Mouse (Mus musculus) large intestine, adult 2 months (tissue): ENCODE results near the gene Mnat1. TPM values are rescaled to one million over a fixed set of nuclear protein-coding genes. Genes with fewer than 3 reads are reported as not detected.
A peak's percentile ranks its signal among the peaks of the same experiment; 100 is the strongest.

ENCODE experiments used
- DNase-seq: peaks from one replicate; pipeline ENCODE4 v3.0.0-alpha.2; 2012; ENCODE audit warnings: low read depth, low spot score
- WGBS: fragments of 180-500 bp; shearing (Covaris S2); methylation state at CpG from one replicate; pipeline ENCODE4 v1.1.7; 2018; 5-methylcytosine and 5-hydroxymethylcytosine counted together
- polyA plus RNA-seq: library from polyadenylated mRNA; depleted of rRNA; stranded (reverse); fragments of >200 nt; gene quantifications from 2 replicates; pipeline ENCODE4 v1.2.3, GENCODE M21; 2012

The Mnat1 gene
- polyA plus RNA-seq, 1 experiment: 3.8 TPM

DNA sequence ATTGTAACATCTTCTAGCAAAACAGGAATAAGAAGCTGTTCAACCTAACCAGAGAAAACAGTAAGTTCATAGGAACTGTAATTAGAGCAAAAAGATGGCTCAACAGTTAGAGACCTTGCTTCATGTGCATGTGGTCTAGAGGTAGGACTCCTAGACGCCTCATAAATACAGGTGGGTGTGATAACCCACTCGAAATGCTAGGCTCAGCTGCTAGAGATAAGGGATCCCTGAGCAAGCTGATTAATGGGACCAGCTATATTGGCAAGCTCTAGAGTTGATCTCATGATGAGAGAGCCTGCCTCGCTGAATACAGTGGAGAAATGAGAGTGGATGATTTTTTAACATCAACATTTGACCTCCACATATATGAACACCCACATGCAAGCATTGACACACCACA is 97.7 kb downstream of the Mnat1 start:
- WGBS: 89% methylated on average over 3 of the region's 3 CpGs
- DNase-seq: no peak

DNA sequence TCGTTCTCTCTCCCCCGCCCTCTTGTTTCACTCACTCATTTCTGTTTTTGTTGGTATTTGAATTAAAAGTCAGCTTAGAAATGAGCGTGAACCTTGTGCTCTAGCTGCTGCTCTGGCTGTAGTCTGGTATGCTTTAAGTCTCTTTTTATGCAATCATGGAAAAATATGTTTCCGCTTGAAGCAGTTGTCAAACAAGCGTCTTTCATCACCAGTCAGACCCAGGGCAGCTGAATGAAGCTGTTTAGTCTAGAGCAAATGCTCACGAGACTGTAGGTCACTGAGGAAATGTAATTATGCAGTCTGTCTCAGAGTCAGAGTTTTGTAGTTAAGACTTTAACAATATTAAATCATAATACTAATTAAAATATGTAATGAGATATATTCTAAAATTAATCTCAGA is 100.4 kb downstream of the Mnat1 start:
- WGBS: 71% methylated on average over 6 of the region's 6 CpGs
- no peak for DNase-seq

DNA sequence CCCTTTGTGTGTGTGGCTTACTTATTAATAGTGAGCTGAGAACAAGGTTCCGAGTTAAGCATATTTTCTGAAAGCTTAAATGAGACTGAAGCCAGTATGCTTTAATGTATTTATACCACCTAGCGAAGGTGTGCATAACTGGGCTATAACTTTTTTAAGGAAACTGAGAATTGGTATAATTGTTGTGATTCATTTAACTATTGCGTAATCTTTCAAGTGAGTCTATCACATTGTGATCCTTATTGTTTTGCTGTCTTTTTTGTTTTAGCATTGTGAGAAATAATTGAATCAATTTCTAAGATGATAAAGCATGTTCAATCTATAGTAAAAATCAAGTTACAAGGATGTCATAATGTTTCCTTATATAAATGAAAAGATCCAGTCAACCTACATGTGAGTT is 104.9 kb downstream of the Mnat1 start:
- DNase-seq: no peak
- 93% methylated on average over 3 of the region's 3 CpGs for WGBS

DNA sequence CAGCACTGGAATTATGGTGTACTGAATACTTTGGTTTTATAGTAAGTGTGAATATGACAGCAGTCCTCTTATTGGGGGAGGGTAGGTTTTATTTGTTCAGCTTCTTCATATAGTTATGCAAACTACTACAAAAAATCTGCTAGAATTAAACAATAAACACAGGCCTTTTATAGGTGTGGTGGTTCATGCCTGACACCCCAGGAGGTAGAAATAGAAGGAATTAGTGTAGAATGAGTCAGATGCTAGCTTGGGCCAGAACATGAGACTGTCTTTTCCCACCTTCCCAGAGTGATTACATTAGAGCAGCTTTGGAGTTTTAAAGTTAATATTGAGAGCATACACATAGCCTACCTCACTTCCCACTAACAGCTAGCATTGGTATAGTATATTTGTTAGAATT is 106.7 kb downstream of the Mnat1 start:
- no peak for DNase-seq

DNA sequence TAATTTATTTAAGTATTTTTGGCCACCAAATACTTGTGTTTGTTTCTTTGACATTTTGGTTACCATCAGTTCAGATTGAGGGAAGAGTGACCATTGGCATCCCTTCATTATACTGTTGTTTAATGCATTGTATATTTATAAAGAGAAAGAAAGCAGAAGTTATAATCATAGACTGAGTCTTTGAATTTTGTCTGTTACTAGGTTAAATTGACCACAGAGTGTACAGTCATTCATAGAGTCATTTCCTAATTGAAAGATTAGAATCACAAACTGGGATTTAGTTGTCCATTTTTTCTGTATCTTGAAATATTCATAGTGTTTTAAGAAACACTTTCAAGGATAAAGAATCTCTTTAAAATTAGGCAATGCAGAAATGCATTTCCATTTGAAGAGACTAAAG is 108.0 kb downstream of the Mnat1 start:
- no peak for DNase-seq

DNA sequence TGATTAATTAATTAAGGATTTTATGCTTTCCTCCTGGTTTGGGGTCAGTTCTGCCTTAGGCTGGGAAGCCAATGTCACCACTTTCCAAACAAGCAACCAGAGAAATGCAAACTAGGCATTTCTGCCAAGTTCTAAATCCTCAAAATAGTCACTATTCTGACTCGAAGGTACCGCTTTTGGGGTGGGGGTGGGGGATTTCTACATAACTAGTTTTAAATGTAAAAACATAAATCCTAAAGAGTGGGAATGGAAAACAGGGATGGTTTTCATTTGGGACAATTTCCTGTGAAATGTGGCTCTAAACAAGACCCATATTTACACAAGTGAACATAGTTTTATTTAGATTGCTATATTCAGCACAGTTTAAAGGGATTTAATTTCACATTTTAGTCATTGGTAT is 109.1 kb downstream of the Mnat1 start:
- 64% methylated on average over 2 of the region's 2 CpGs for WGBS
- no peak for DNase-seq

DNA sequence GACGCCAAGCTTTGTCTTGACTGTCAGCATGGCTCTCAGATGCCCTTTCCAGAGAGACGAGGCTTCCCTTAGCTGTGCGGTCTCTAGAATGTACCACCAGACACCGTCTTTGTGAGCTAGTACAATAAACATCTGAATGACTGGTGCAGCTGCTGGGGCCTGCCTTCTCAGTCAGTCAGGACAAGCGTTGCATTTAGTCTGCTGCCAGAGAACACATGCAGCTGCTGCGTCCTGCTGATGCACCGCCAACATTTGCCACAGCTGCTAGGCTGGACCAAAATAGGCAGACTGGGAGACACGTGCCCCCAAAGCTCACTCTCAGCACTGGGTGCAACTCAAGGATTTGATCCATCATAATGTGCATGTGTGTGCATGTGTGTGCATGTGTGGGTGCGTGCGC is 118.4 kb downstream of the Mnat1 start:
- no peak for DNase-seq
- 76% methylated on average over 10 of the region's 10 CpGs for WGBS

DNA sequence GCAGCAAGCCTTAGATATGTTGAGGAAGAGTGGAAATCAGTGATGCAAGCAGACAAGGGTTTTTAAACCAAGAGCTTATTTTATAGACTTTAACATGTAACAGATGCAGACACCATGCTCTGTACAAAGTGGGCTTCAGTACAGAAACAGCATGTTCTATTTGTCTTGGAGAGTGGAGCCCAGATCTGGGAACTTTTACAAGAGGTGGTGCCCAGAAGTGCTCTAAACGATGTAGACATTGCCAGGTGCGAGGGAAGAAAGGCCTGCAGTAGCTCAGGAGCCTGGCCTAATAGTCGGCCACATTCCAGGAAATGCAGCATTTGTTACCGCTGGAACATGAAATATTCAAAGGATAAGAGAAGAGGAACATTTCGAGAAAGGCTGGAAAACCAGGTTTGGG is 122.2 kb downstream of the Mnat1 start:
- WGBS: 49% methylated on average over 5 of the region's 5 CpGs

DNA sequence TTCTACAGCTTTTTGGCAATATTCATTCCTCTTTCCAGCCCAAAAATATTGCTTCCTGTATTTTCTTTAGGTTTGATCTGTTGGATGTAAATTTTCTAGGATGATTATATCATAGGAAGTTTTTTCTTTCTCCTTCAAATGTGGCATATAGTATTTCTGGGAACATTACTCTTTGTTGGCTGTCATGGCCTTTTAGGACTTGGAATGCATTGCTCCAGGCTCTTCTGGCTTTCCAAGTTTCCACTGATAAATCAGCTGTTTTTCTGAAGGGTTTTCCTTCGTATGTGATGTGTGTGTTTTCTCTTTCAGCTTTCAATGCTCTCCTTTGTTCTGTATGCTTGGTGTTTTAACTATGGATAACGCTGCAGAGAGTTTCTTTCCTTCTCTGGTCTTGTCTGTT is 131.5 kb downstream of the Mnat1 start:
- no peak for DNase-seq
- WGBS: 70% methylated on average over 2 of the region's 2 CpGs

More for the DNA sequence above, 122.2 kb downstream of the Mnat1 start:
- no peak for DNase-seq

DNA sequence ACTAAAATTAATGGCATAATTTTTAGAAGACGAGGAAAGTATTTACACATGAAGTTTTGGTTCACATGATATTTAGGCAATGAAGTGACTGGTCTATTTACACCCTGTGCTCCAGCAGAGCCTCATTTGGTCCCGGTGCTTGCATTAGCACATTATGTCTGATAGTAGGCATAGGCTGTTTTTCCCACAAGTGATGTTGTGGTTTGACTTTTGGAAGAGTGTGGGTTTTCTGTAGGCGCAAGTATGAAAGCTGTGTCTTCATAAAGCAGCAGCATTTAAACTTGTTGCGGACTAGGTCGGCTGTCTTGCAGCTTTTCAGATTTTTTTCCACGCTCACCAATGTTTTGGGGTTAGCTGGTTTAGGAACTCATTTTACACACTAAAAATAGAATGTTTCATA is 135.8 kb downstream of the Mnat1 start:
- DNase-seq: no peak
- 91% methylated on average over 6 of the region's 6 CpGs for WGBS

DNA sequence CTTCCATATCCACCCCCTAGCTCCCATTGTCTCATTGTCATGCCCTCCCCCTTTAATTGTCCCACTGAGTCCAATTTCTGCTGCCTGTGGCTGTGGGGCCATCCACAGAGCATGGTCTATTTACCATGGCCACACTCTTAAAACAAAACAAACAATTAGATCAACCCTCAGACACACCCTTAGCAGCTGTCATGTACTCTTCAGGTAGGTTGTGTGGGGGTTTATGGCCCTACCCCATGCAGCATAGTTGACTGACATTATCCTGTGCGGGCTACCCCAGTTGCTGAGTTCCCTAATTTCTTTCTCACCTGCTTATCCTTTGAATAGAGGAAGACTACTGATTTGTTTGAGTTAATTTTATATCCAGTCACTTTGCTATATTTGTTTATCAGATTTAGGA is 136.8 kb downstream of the Mnat1 start:
- 65% methylated on average over 1 of the region's 1 CpGs for WGBS
- no peak for DNase-seq

DNA sequence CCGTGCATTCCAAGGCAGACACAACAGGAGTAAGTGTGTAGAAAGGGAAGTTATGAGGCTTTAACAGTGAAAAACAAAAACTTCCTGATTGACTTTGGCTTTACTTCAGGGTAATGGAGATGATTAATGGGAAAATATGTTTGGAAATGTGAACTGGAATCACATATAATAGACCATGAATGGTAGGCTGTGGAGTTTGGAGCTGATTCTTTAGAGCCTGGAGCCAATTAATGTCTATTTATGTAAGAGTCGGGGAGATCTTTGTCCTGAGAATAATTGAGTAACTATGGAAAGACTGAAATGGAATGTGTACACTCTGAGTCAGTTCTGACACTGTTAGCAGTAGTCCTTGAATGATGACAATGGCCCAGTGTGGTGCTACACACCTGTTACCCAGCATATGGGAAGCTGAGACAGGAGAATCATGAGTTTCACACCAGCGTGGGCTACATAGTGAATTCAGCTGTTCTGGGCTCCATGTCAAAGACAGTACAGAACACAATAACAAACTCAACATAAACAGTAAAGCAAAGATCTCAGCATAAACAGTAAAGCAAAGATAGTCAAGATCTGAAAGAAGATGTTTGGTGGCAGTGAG is 142.0 kb downstream of the Mnat1 start:
- 65% methylated on average over 3 of the region's 3 CpGs for WGBS
- DNase-seq: no peak

DNA sequence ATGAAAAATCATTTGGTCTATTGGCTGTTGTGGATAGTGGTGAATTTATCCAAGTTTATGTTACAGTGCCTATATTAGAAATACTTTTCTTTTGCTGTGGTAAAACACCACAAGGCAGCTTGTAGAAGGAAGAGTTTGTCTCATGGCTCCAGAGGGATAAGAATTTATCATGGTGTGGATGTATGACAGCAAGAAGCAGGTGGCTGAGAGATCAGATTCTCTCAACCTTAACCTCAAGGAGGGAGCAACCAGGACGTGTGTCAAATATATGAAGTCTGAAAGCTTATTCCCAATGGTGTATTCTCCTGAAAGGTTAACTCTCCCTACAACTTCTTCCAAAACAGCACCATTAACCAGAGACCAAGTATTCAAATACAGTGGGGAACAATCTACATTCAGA is 143.1 kb downstream of the Mnat1 start:
- no peak for DNase-seq
- 85% methylated on average over 1 of the region's 1 CpGs for WGBS

DNA sequence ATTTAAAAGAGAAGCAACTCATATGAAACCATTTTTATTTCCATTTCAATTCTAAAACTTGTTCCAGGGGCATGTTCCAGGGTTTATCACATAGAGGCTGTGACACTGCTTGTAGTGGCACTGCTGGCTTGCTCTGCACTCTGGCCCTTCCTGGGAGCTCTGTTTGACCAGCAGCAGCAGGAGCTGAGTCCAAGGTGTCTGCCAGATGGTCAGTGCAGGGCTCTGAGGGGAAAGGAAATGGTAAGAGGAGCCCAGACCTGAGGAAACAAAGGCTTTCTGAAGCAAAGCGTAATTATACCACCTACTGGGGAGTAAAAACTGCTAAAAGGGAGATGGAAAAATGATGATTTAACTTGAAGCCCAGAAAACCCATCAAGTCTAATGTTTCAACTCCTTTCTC is 145.0 kb downstream of the Mnat1 start:
- DNase-seq: no peak
- 94% methylated on average over 1 of the region's 1 CpGs for WGBS

DNA sequence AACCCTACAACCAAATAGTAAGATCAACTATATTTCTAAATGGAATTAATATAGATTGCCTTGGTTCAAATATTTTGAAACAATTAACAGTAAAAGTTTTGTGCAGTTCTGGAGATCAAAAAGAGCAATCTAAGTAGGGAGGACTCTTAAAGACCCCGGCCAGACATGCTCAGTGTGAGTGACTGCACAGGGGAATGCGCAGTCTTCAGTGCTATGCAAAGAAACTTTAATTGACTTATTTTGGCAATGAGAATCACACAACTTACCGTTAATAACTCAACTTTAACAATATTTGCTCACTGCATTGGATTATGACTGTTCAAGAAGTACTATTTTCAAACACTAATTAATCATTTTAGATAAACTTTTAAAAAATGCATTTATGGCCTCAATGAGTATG is 146.0 kb downstream of the Mnat1 start:
- DNase-seq: no peak
- WGBS: 73% methylated on average over 3 of the region's 3 CpGs

DNA sequence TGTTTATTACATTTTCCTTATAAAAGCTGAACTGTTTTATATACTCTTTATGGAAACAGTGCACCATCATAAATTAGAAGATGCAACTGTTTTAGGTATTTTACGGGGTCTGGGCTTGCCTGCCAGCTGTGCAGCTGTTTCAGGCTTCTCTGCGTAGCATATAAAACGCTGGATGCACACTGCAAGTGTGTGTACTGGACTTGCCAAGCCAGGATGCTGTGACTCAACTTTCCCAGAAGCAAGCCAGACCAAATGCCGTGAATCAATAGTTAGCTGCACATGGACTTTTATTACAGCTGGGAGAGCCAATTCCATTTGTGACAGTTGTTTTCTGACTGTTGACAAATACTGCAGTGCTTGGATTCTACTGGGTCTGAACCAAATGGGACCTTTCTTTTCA is 146.4 kb downstream of the Mnat1 start:
- 54% methylated on average over 4 of the region's 4 CpGs for WGBS
- DNase-seq: no peak

DNA sequence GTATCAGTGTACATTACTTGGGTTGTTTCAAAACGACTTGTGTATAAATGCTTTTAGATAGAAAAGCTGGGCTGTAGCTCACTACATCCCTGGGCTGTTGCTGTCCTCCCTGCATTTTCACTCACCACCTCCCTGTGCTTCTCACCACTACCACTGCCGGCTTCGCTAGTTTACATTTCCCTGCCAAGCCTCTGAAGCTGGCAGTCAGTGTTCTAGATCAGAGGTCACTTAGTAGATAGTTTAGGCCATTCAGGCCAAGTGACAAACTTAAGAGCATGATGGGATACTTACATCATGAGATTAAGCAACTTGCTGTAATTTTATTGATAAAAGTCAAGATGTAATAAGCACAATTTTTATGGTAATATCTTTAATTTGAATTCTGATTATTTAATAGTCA is 151.4 kb downstream of the Mnat1 start:
- DNase-seq: no peak

DNA sequence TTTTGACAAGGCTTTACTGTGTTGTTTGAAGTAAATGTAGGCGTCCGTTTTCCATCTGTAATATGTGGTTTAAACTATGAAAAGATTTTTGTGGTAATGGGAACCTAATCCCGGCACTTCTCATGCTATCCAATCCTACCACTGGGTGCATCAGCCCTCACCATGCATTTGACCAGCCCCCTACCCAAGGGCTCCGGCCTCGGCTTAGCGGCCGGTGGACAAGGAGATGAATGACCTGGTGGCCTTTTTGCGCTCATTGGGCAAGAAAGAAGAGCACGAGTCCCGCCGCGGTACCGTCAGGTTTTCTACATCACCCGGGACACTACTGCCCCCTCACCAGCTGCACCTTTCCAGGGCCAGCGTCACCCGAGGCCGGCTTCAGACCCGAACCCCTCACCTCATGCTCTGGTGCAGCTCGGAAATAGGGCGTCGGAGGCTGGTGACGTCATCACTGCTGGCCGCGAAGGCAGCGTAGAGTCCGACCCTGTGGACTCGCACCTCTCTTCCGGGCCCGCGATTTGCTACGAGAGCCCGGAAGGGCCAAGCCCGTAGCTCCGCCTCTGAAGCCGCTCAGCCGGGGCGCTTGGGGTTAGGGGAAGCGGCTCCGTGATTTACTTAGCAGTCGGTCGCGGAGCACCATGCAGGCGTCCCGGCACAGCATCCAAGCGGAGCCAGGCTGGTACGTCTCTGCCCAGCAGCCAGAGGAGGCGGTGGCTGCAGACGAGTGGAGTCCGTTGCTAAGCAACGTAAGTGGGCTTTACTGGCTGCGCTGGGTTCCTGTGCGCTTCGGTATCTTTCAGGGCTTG is 163.0 kb downstream of the Mnat1 start, which contains the start of the genes Trmt5 and Slc38a6:
TSS of gene Trmt5 (minus strand) at position 424 of the 806 bp plus-strand sequence.
TSS of gene Slc38a6 (plus strand) at position 493 of the 806 bp plus-strand sequence.
- DNase-seq: peak; percentile 79
- whole genome bisulfite sequencing: under 1% methylated on average over 53 of the region's 53 CpGs

More for the DNA sequence above, 151.4 kb downstream of the Mnat1 start:
- 77% methylated on average over 3 of the region's 3 CpGs for WGBS

DNA sequence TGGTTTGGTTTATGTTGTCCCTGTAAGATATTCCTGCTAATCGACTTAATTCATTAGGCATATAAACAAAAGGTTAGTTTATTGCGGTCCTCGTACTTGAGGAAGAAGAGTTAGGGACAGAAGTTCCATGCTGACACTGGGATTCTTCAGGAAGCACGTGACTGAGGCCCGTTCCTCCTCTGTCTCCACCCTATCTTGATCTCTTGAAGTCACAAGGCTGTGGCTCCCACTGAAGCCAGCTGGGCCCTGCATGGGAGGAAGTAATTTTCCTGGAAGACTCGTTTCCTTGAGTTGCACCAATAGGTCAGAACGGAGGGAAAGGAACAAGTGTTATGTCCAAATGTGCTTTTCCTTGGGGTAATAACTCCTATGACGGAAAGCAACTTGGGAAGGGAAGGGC is 164.1 kb downstream of the Mnat1 start:
- DNase-seq: no peak
- WGBS: 46% methylated on average over 8 of the region's 8 CpGs

DNA sequence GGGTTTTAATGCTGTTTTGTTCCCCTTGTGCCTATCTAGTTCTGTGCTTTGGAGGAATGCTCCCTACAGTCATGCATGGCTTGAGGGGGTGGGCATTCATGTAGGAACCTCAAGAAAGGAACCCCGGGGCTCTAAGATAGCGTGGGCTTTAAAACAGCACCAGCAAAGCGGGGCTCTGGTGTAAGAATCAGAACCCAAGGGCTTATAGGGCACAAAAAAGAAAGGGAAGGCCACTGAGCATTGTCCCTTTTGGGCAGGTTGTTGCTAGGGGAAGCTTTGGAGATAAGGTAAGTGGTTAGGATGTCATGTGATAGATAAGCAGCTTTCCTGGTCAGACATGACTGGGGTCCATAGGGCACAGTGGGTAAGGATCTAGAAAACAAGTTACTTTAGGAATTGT is 165.1 kb downstream of the Mnat1 start:
- 97% methylated on average over 3 of the region's 3 CpGs for WGBS
- no peak for DNase-seq

DNA sequence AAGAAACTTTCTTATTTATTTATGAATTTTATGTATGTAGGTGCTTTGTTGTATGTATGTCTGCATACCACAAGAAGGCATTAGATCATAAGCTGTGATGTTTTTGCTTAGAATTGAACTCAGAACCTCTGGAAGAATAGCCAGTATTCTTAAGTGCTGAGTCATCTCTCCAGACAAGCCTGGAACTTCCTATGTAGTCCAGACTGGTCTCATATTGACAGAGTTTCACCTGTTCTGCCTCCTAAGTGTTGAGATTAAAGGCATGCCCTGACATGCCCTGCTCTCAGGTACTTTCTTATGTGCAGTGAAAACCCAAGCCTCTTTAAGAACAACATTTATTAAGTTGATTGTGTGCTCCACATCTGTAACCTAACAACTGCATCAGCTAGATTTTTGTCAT is 171.4 kb downstream of the Mnat1 start:
- no peak for DNase-seq
